Mouse (Mus musculus) forebrain, embryonic 16.5 days (tissue): Measurements from ENCODE around the gene Brwd1. TPM values are rescaled to one million over a fixed set of nuclear protein-coding genes. Genes with fewer than 3 reads are reported as not detected.
"Not testable (repeated sequence)": the region's sequence is repeated elsewhere in the genome, so short reads cannot be mapped to it uniquely, and the experiment has no call there.

Experiments used
- ATAC-seq: fragments of 200-750 bp; cut with Nextera tagmentation; 2 replicates; pipeline ENCODE4 v1.8.0; 2017; ENCODE audit warnings: mild to moderate bottlenecking, moderate library complexity
- H3K27ac ChIP-seq: fragments of 300-500 bp; sonication (generic); 2 replicates; pipeline ENCODE4 v1.5.1; 2014; ENCODE audit warnings: low read length, control low read depth
- H3K27me3 ChIP-seq: fragments of 300-500 bp; sonication (generic); replicated peaks from 2 replicates; pipeline ENCODE4 v1.6.1; 2014; ENCODE audit warnings: low read length; ENCODE audit not compliant: control insufficient read depth, insufficient read depth
- H3K36me3 ChIP-seq: fragments of 300-500 bp; sonication (generic); 2 replicates; pipeline ENCODE4 v1.6.1; 2014; ENCODE audit not compliant: control insufficient read depth, insufficient read depth
- H3K4me1 ChIP-seq: fragments of 300-500 bp; sonication (generic); replicated peaks from 2 replicates; pipeline ENCODE4 v1.6.1; 2014; ENCODE audit warnings: low read length; ENCODE audit not compliant: control insufficient read depth, insufficient read depth
- H3K4me2 ChIP-seq: fragments of 300-500 bp; sonication (generic); 2 replicates; pipeline ENCODE4 v1.6.1; 2014; ENCODE audit warnings: mild to moderate bottlenecking, low read length, control low read depth
- H3K4me3 ChIP-seq: fragments of 300-500 bp; sonication (generic); replicated peaks from 2 replicates; pipeline ENCODE4 v1.5.1; 2014; ENCODE audit warnings: mild to moderate bottlenecking, low read length, control low read depth
- H3K9ac ChIP-seq: fragments of 300-500 bp; sonication (generic); replicated peaks from 2 replicates; pipeline ENCODE4 v1.6.1; 2014; ENCODE audit warnings: low read depth, low read length, control low read depth
- H3K9me3 ChIP-seq: fragments of 300-500 bp; sonication (generic); 2 replicates; pipeline ENCODE4 v1.6.1; 2016; ENCODE audit warnings: low read length; ENCODE audit not compliant: control insufficient read depth
- WGBS: fragments of 180-500 bp; shearing (Covaris S2); extraction: QIAGEN DNeasy Blood & Tissue Kit; methylation state at CpG from one replicate; pipeline ENCODE4 v1.1.7; 2014; 5-methylcytosine and 5-hydroxymethylcytosine counted together
- polyA plus RNA-seq: library from polyadenylated mRNA; unstranded; fragments of >200 nt; fragmentation: Nextera tagmentation; extraction: Ambion mirVana; gene quantifications from 2 replicates; pipeline ENCODE4 v1.2.1, GENCODE M21; 2015

The Brwd1 gene
- polyA plus RNA-seq, 1 experiment from 2014 or later, result 229 TPM

GRCm38 (mm10) chr16:95967455-95967854 lies 114.9 kb downstream of the Brwd1 start:
- no peaks in the 10 kb centered on the region for H3K36me3 ChIP-seq
- no peaks in the 10 kb centered on the region for H3K4me1 ChIP-seq
- H3K4me2 ChIP-seq, result no peak overlapping the region
- H3K27me3 ChIP-seq, result no peaks in the 10 kb centered on the region
- no peak overlapping the region for H3K27ac ChIP-seq
- H3K4me3 ChIP-seq, result no peak overlapping the region
- H3K9me3 ChIP-seq, result no peaks in the 10 kb centered on the region
- 89% methylated on average over 11 of the region's 11 CpGs for WGBS
- ATAC-seq, result no peak
- H3K9ac ChIP-seq, result no peak overlapping the region

DNA sequence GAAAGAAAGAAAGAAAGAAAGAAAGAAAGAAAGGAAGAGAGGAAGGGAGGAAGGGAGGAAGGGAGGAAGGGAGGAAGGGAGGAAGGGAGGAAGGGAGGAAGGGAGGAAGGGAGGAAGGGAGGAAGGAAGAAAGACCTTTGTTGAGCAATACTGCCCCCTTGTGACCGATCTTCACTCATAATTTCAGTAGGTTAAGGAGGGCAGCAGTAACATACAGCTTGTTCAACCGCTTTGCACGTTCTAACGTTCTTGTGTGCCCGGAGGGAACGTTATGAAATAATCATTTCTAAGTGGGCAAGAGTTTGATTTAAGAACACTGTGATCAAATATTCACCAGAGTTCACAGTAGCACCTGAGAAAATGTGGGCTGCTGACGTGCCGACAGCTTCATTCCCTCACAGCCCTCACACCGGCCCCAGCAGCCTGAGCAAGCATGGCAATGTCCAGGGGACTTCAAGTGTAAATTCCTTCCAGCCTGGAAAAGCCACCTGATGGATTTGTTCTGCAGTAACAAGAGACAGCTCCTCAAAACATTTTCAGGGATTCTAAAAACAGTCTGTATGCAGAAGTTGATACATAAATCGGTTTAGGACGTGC lies 117.8 kb downstream of the Brwd1 start:
- no peaks in the 10 kb centered on the region for H3K36me3 ChIP-seq
- no peak overlapping the region for H3K4me3 ChIP-seq
- no peaks in the 10 kb centered on the region for H3K27me3 ChIP-seq
- H3K4me1 ChIP-seq, result no peaks in the 10 kb centered on the region
- 53% methylated on average over 11 of the region's 11 CpGs for WGBS
- H3K27ac ChIP-seq, result no peak overlapping the region
- no peak overlapping the region for H3K9ac ChIP-seq
- no peaks in the 10 kb centered on the region for H3K9me3 ChIP-seq
- no peak overlapping the region for H3K4me2 ChIP-seq
- no peak for ATAC-seq

DNA sequence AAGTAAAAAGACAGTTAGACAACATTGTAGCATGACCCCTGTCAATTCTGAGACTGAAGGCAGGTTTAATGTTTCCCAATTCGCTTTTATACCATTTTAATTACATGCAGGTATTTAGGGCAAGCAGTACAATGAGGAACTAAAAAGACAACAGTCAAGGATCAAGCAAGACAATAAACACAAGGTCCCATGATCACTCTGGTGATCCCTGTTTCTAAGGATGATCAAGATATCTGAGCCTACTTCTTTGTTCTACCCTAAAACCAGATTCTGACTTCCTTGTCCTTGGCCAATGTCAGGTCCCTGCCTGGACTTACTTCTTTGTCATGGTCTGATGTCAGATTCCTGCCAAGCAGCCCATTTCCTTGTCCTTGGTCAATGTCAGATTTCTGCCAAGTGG lies 120.8 kb downstream of the Brwd1 start:
- H3K4me2 ChIP-seq, ATAC-seq, H3K4me3 ChIP-seq, H3K27ac ChIP-seq, H3K27me3 ChIP-seq, H3K9me3 ChIP-seq, H3K9ac ChIP-seq, H3K4me1 ChIP-seq, H3K36me3 ChIP-seq: not testable (repeated sequence)
- 61% methylated on average over 1 of the region's 1 CpGs for WGBS

GRCm38 (mm10) chr16:95960689-95961088 lies 121.6 kb downstream of the Brwd1 start:
- not testable (repeated sequence) for H3K27me3 ChIP-seq, H3K9ac ChIP-seq

DNA sequence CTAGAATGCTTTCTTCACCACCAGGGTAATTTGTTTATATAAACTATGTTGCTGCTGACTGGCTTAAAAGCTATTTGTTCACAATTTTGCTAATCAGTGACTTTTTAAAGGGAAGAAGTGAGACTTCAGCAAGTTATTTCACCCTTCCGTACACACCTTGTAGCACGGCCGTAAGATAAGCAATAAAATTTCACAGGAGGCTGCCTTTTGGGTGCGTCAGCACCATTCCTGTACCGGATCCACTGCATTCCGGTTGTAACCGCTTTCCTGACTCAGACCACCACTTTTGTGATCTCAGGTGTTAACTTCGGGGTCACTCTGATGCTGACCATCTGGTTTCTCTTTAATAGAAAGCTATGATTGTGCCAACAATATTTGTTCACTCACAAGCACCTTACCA lies 124.2 kb downstream of the Brwd1 start:
- H3K27ac ChIP-seq, result no peak overlapping the region
- 93% methylated on average over 8 of the region's 8 CpGs for WGBS
- no peaks in the 10 kb centered on the region for H3K4me1 ChIP-seq
- no peaks in the 10 kb centered on the region for H3K27me3 ChIP-seq
- H3K4me3 ChIP-seq, result no peak overlapping the region
- no peak for ATAC-seq
- no peaks in the 10 kb centered on the region for H3K36me3 ChIP-seq
- no peaks in the 10 kb centered on the region for H3K9me3 ChIP-seq
- H3K9ac ChIP-seq, result no peak overlapping the region
- H3K4me2 ChIP-seq, result no peak overlapping the region

More at GRCm38 (mm10) chr16:95960689-95961088, 121.6 kb downstream of the Brwd1 start:
- H3K9me3 ChIP-seq, H3K4me1 ChIP-seq, H3K4me3 ChIP-seq, ATAC-seq, H3K27ac ChIP-seq, H3K36me3 ChIP-seq, H3K4me2 ChIP-seq: not testable (repeated sequence)
- 94% methylated on average over 2 of the region's 2 CpGs for WGBS

GRCm38 (mm10) chr16:95956618-95957017 lies 125.7 kb downstream of the Brwd1 start:
- H3K27ac ChIP-seq, result no peak overlapping the region
- H3K36me3 ChIP-seq, result no peaks in the 10 kb centered on the region
- no peak for ATAC-seq
- no peak overlapping the region for H3K4me3 ChIP-seq
- no peaks in the 10 kb centered on the region for H3K27me3 ChIP-seq
- 63% methylated on average over 5 of the region's 5 CpGs for WGBS
- no peaks in the 10 kb centered on the region for H3K9me3 ChIP-seq
- H3K9ac ChIP-seq, result no peak overlapping the region
- H3K4me1 ChIP-seq, result no peaks in the 10 kb centered on the region
- no peak overlapping the region for H3K4me2 ChIP-seq

DNA sequence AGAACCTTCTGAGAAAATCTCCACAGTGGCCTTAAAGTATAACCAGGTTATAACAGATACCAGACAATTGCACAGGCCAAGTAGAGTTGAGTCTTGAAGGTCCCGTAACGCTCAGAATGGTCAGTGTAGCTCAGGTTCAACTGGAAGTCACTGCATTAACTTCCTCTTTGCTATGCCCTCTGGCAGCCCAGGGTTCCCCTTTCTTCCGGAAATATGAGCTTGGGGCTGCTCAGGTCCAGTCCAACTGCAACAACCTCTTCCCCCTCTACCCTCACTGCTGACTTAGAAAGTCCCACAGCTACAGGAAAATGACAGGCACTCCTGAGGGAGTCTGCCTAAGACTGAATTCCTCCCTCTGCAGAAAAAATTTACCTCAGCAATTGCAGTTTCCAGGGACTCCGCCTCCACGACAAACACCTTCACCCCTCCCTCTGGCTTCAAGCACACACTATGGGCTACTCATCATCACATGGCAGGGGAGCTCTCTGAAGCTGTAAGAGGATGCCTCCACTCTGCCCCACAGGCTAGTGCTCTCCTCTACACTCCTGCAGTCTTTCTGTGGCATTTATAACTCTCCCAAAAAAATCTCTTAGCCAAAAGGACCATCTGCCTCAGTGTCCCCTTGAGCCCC lies 126.5 kb downstream of the Brwd1 start:
- H3K27ac ChIP-seq, result no peak overlapping the region
- ATAC-seq, result no peak
- 90% methylated on average over 5 of the region's 5 CpGs for WGBS
- no peaks in the 10 kb centered on the region for H3K36me3 ChIP-seq
- no peak overlapping the region for H3K4me3 ChIP-seq
- H3K9me3 ChIP-seq, result no peaks in the 10 kb centered on the region
- H3K9ac ChIP-seq, result no peak overlapping the region
- H3K4me1 ChIP-seq, result no peaks in the 10 kb centered on the region
- no peak overlapping the region for H3K4me2 ChIP-seq
- H3K27me3 ChIP-seq, result no peaks in the 10 kb centered on the region

GRCm38 (mm10) chr16:95954341-95954740 lies 128.0 kb downstream of the Brwd1 start:
- no peak overlapping the region for H3K27ac ChIP-seq
- no peak overlapping the region for H3K4me2 ChIP-seq
- no peaks in the 10 kb centered on the region for H3K27me3 ChIP-seq
- no peak for ATAC-seq
- H3K9ac ChIP-seq, result no peak overlapping the region
- H3K9me3 ChIP-seq, result no peaks in the 10 kb centered on the region
- no peak overlapping the region for H3K4me3 ChIP-seq
- H3K4me1 ChIP-seq, result no peaks in the 10 kb centered on the region
- H3K36me3 ChIP-seq, result no peaks in the 10 kb centered on the region
- WGBS, result 86% methylated on average over 3 of the region's 3 CpGs

DNA sequence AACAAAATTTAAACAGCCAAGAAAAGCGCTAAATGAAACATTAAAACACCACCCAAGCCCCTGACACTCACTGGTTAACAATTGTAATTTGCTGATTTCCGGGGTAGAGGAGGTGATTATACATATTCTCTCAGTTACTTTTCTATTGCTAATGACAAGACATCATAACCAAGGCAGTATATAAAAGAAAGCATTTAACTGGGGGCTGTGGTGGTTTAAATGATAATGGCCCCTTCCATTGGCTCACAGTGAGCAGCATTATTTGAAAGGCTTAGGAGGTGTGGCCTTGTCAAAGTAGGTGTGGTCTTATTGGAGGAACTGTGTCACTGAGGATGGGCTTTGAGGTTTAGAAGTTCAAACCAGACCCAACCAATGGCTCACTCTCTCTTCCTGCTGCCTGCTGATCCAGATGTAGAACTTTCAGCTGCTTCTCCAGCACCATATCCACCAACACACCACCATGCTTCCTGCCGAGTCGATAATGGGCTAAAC lies 129.1 kb downstream of the Brwd1 start:
- no peaks in the 10 kb centered on the region for H3K9me3 ChIP-seq
- H3K27ac ChIP-seq, result no peak overlapping the region
- WGBS, result 94% methylated on average over 4 of the region's 4 CpGs
- no peak overlapping the region for H3K4me3 ChIP-seq
- no peak for ATAC-seq
- no peak overlapping the region for H3K4me2 ChIP-seq
- no peaks in the 10 kb centered on the region for H3K4me1 ChIP-seq
- H3K9ac ChIP-seq, result no peak overlapping the region
- no peaks in the 10 kb centered on the region for H3K36me3 ChIP-seq
- no peaks in the 10 kb centered on the region for H3K27me3 ChIP-seq
